Mouse (Mus musculus): ENCODE measurements at regions not wholly inside any gene's neighbourhood (a gene's known extent, or its start where the extent isn't known, plus 50 kb on each side); places are given as distances from the start of the nearest gene placed in this dataset.

- no peak for DNase-seq
These were observed 146.1 kb downstream of the Rybp start for GRCm38 (mm10) chr6:100141225-100141624.

GRCm38 (mm10) chr6:100140581-100141114 is 146.6 kb downstream of the Rybp start:
- no peak for DNase-seq

- no peak for DNase-seq
These were observed 147.5 kb downstream of the Rybp start for GRCm38 (mm10) chr6:100139809-100140208.

GRCm38 (mm10) chr6:100138659-100139058 is 148.6 kb downstream of the Rybp start:
- no peak for DNase-seq

GRCm38 (mm10) chr6:100135177-100135576 is 152.1 kb downstream of the Rybp start:
- DNase-seq: peak; percentile 91

- DNase-seq: no peak
These were observed 153.3 kb downstream of the Rybp start for GRCm38 (mm10) chr6:100133970-100134369.

- DNase-seq: peak; percentile 89
These were observed 154.2 kb downstream of the Rybp start for GRCm38 (mm10) chr6:100132916-100133600.

- peak; percentile 98 for DNase-seq
These were observed 159.8 kb downstream of the Rybp start for GRCm38 (mm10) chr6:100127221-100128143.

GRCm38 (mm10) chr6:100126736-100127135 is 160.5 kb downstream of the Rybp start:
- DNase-seq: peak; percentile 75

GRCm38 (mm10) chr6:100126326-100126725 is 161.0 kb downstream of the Rybp start:
- DNase-seq: peak; percentile 77

- peak; percentile 79 for DNase-seq
These were observed 166.0 kb downstream of the Rybp start for GRCm38 (mm10) chr6:100121240-100121639.

- peak; percentile 86 for DNase-seq
These were observed 167.0 kb downstream of the Rybp start for GRCm38 (mm10) chr6:100120017-100120944.

- DNase-seq: peak; percentile 77
These were observed 170.2 kb downstream of the Rybp start for GRCm38 (mm10) chr6:100117084-100117483.

- no peak for DNase-seq
These were observed 173.7 kb downstream of the Rybp start for GRCm38 (mm10) chr6:100113393-100114137.

- peak; percentile 97 for DNase-seq
These were observed 176.2 kb downstream of the Rybp start for GRCm38 (mm10) chr6:100110981-100111660.

- peak; percentile 97 for DNase-seq
These were observed 177.3 kb downstream of the Rybp start for GRCm38 (mm10) chr6:100109979-100110378.

GRCm38 (mm10) chr6:100109351-100109750 is 177.9 kb downstream of the Rybp start:
- no peak for DNase-seq

GRCm38 (mm10) chr6:100107508-100107907 is 179.8 kb downstream of the Rybp start:
- no peak for DNase-seq

GRCm38 (mm10) chr6:100107066-100107465 is 180.2 kb downstream of the Rybp start:
- DNase-seq: no peak

GRCm38 (mm10) chr6:100100565-100101133 is 186.6 kb downstream of the Rybp start:
- no peak for DNase-seq
